Mouse (Mus musculus) layer of hippocampus, postnatal 14 days (tissue): ENCODE data around the gene Mrpl53. TPM values are rescaled to one million over a fixed set of nuclear protein-coding genes. Genes with fewer than 3 reads are reported as not detected.

Experiments
- DNase-seq, 2 experiments: peaks; one replicate each; pipeline ENCODE4 v3.0.0; 2021 to 2022; ENCODE audit warnings: low spot score in 2 of 2, mixed read lengths in 1 of 2
- long read RNA-seq, 2 experiments: library from polyadenylated mRNA; stranded (forward); transcript quantifications; one replicate each; pipeline ENCODE4 v2.0.0; 2021
- total RNA-seq, 2 experiments: library from RNA; stranded (reverse); gene quantifications; 2 replicates each; pipeline ENCODE4 v1.2.3; 2021

Gene Mrpl53
- total RNA-seq: 10 to 100 TPM; 62.5 to 62.7 TPM
- long read RNA-seq, experiment 1, transcript Mrpl53-201 (3 exons, 695 nt): major isoform, 17 of 20 reads
- long read RNA-seq, experiment 1, partial matches to known transcripts: 0 of 20 reads
- long read RNA-seq, experiment 1, other reads (novel, unspliced or antisense): 3 of 20 reads
- long read RNA-seq, experiment 2, transcript Mrpl53-201 (3 exons, 695 nt): major isoform, 44 of 49 reads
- long read RNA-seq, experiment 2, partial matches to known transcripts: 0 of 49 reads
- long read RNA-seq, experiment 2, other reads (novel, unspliced or antisense): 4 of 49 reads

- peak; percentile 78 to 82 for DNase-seq
These were observed at the start of gene Mrpl53 for GRCm38 (mm10) chr6:83108762-83109668. Gene Mrpl53, plus strand, starts transcription at chr6:83109040.

GRCm38 (mm10) chr6:83065995-83066394 is 42.8 kb upstream of the Mrpl53 start:
- no peak for DNase-seq

- DNase-seq: no peak
These were observed 42.4 kb upstream of the Mrpl53 start for GRCm38 (mm10) chr6:83066441-83066840.

- no peak for DNase-seq
These were observed 40.6 kb upstream of the Mrpl53 start for GRCm38 (mm10) chr6:83068221-83068620.

GRCm38 (mm10) chr6:83068706-83069487 is 39.9 kb upstream of the Mrpl53 start:
- DNase-seq: no peak

- DNase-seq: no peak
These were observed 39.2 kb upstream of the Mrpl53 start for GRCm38 (mm10) chr6:83069488-83070246.

GRCm38 (mm10) chr6:83070247-83070310 is 38.8 kb upstream of the Mrpl53 start, which contains the start of gene Tlx2:
Gene Tlx2, minus strand, starts transcription at chr6:83070293.
- DNase-seq: no peak

DNA sequence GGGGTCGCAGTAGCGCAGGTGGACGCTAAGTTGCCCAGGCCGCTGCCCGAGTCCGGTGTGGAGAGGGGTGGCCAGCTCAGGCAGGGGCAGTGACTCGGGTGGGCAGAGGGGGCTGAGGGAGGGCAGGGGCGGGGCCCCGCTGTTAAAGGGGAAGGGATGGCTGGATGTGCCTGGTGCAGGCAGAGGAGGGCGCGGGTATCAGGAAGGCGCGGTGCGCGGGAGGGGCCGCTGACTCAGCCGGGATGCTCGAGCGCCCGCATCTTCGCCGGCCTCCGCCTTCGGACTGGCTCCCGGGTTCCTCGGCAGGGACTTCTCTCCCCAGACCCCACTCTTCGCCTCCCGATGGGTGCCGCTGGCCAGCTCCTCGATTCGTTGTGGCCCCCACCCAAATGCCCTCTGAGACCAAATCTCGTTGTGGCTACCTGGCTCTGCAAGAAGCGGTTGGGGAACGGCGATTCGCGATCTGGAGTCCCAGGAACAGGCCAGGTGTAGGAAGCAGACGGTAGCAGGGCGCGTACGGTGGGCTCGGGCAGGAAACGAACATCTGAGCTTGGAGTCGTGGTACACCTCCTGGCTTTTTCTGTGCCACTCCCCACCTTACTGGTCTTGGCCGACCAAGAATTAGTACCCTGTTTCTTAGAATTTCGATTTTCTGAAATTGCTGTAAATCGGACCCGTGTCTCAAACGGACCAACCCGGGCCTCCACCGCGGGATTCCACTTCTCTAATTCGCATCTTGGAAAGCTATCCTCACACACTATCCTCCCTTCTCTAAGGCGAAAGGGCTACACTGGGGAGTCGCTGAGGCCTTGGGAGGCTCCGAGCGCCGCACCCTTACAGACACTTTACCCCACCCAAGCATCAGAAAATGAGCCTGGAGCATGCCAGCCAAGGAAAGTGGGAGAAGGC is 38.3 kb upstream of the Mrpl53 start:
- DNase-seq: peak; percentile 23 to 61

DNA sequence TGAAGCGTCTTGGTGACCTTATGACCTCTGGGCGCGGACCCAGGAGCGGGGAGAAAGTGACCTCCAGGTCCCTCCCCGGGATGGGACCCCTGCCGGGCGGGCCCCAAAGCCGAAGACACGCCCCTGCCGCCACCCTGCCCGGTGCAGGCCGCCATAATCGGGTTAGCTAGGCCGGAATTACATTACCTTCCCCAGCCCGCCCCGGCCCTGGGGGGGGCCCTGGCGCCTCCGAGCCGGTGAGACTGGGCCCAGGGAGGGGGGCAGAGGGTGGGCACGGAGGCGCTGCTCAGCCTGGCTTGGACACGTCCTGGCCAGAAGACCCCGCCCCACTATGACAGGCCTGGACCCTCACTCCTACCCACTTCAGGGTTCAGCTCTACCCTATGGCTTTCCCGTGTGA is 37.6 kb upstream of the Mrpl53 start:
- DNase-seq: no peak

GRCm38 (mm10) chr6:83074979-83075378 is 33.9 kb upstream of the Mrpl53 start:
- DNase-seq: no peak

DNA sequence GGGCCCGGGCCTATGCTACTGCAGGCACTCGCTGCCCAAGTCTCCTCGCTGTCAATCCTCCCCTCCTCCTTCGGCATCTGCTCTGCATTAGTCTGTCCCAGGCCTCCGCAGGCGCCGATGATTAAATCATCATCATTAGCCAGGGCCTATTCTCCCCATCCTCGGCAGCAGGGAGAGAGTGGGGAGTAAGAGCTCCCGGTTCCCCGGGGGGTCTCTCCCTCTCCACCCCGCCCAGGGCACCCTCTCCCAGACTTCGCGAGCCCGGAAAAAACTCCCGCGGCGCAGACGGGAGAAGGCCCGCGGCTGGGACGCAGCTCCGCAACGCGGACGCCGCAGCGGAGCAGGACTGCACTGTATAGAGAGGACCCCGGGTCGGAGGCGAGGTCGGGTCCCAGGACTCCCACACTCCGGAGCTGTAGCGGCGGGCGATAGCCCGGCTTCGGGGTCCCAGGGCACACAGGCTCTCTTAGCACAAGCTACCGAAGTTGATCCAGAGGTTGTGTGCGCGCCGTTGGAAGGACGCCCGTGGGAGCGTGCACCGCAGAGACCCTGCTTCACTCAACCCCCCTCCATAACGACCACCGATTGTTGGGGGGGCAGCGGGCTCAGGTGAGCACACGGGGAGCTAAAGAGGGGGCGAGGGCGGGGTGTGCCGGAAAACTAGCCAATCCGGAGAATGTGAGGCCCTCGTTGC is 31.1 kb upstream of the Mrpl53 start, which contains the start of gene Pcgf1:
TSS of gene Pcgf1 (plus strand) at position 240 of the 694 bp plus-strand sequence.
- peak in 1 of 2 experiments; percentile 37 for DNase-seq

DNA sequence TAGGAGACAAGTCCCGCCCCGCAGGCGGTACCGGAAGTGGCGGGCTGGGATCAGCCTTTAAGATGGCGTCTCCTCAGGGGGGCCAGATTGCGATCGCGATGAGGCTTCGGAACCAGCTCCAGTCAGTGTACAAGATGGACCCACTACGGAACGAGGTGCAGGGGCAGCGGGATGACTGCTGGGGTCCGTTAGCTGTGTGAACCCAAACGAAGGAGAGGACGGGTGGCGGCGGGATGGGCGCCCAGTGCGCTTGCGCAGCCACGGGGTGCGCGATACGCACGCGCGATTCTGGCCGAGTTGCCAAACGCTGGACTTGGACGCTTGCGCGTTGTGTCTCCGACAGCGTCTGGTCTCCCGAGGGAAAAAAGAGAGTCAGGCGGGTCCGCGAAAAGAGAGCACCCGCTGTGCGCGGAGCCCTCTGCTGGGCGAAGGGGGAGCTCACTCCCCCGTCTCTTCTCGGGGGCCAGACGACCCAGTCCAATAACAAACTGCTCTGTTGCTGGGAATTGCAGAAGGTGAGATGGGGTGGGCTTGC is 30.4 kb upstream of the Mrpl53 start:
- peak; percentile 99 to 100 for DNase-seq

- DNase-seq: no peak
These were observed 28.6 kb upstream of the Mrpl53 start for GRCm38 (mm10) chr6:83080210-83080609.

DNA sequence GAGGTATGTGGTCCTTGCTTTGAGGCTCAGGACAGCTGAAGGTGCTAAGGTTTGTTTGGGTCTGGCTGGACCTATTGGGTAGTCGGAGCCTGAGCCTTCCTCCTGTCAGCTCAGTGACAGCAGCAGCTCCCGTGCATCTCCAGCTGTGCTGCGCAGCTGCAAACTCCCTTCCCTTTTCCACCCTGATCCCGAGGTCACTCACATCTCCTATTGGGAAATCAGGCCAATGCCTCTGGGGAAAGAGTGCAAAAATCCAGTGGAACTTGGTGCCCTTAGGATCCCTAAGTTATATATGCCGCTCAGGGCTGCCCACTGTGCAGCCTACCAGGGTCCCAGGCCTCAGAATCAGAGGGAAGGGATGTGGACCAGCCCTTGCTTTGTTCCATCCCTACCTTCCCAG is 25.3 kb upstream of the Mrpl53 start:
- no peak for DNase-seq

GRCm38 (mm10) chr6:83084477-83084876 is 24.4 kb upstream of the Mrpl53 start:
- no peak for DNase-seq

DNA sequence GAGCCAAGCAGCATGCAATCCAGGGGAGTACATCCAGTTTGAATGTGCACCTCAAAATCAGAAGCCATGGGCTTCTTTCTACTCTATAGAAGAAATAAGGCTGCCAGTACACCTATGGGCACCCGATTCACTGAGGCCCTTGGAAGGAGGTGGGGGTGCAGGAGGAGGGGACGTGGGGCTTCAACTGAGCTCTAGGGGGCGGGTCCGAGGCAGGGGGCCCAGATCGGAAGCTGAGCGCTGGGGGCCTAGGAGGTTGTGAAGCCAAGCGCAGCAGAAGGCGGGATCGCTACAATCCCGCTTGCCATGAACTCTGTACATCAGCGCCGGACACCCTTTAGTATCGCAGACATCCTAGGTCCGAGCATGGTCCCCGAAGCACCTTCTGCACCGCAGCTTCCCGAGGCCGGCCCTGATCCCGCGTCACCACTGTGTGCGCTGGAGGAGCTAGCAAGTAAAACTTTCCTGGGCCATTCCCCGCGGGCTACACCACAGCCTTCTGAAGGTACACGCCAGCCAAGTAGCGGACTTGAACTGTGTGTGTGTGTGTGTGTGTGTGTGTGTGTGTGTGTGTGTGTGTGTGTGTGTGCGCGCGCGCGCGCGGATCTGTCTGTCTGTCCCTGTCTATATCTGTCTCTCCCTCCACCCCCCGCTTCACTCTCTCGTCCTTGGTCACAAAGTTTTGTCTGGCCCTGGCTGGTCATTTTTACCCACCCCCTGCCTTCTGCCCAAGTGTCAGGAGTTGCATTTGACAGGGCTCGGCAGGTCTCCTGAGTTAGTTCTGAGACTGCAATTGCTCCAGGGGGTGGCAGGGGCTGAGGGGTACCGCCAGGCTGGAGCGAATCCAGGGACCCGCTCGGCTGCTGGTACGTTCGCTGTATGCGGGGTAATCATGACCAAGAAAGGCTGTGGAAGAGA is 22.5 kb upstream of the Mrpl53 start, which contains the start of gene Lbx2:
TSS of gene Lbx2 (plus strand) at position 247 of the 915 bp plus-strand sequence.
- no peak for DNase-seq

DNA sequence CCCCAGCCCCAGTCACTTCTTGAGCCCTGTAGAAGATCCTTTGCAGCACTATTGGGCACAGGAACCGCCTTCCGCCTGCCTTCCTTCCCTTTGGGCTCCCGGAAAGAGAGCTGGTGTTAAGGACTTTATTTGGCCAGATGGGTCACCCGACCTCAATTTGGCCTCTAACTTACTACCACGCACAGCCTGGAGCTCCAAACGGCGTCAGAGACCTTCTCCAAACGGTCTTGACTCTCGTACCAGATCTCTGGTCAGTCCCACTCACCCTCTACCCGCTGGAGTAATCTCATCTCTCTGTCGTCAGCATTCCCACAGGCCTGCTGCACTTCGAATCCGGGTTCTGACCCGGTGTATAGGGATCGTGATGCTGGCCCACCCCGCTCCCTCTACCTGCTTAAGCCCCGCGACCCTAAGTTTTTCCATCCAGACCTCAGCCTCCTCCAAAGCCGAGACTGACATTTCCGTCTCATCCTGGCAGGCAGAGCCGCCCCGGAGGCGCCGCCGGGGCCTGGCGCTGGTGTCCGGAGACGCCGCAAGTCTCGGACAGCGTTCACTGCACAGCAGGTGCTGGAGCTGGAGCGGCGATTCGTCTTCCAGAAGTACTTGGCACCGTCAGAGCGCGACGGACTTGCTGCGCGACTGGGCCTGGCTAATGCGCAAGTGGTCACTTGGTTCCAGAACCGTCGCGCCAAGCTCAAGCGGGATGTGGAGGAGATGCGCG is 21.5 kb upstream of the Mrpl53 start:
- no peak for DNase-seq

DNA sequence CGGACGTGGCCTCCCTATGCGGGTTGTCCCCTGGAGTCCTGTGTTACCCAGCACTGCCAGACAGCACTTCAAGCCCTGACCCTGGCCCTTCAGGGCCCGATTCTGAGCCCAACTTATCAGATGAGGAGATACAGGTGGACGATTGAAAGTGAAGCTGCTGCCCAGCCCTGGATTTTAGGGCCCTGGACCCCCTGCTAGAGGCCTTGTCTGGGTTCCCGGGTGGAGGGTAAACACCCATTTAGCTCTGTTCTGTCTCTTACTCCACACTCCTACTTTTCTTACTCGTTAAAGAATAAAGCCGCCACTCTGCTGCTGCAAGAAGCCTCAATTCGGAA is 20.9 kb upstream of the Mrpl53 start:
- DNase-seq: no peak
